Mouse (Mus musculus): ENCODE measurements around the gene Evc.

The Evc gene

DNA sequence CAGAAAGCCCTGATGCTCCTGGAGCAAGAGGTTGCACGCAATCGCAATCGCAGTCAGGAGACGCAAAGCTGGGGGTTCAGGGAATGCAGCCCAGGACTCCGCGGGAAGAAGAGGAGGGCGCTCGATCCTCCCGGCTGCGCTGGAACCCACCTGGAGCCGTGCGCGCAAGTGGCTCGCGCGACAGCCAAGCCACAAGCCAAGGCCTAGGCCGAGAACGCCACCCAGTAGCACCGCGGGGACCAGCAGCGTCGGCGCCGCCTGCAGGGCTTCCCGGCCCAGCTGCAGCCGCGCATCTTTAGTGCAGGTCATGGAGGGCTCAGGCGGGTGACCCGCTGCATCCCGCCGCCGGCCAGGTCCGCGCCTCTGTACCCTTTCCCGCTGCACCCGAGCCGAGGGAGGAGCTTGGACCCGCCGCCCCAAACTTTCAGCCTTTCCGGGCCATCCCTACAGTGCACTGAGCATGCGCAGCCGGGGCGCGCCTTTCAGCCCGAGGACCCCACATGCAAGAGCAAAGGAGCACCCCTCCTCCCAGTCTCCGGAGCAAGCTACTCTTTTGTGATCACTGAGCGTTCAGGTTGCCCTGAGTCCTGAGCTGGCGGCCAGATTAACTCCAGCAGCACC, at the start of gene Evc:
Gene Evc, minus strand, starts transcription at position 410 of the 621 bp plus-strand sequence.
- no peak for DNase-seq (ENCODE audit: low read depth)

DNA sequence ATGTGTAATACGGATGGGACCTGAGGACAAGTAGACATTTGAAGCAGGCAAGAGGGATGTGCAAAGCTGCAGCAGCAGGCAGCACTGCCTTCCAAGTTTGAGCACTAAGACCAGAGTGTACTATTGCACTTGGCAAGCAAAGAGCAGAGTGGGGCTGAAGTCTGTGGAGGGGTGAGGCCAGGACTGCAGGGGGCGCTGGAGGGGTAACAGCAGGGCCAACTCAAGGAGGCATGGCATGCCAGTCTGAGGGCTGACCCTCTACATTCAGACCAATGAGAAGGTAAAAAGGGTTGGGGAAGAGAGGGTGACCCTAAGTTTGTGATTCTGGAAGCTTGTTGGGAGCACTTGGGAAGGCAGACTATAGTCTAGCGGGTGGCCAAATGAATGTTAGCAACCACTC, 46.9 kb upstream of the Evc start:
- DNase-seq (ENCODE audit: low read depth), result no peak

DNA sequence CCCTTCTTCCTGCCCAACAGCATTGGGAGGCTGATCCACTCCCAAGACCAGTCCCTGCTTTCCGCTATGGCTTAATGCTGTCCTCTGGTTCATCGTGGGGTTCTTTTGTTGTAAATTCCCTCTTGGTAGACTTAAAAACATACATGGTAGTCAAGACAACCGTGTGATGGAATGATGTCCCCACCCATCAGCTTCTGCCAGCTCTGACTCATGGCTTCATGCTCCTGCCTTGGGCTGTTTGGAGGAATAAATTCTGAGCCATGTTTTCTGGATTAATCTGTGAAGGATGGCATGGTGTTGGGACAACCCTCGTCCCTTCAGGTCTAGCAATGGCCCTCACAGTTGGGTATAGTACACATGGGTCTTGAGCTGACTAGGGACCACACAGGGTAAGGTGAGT, 43.9 kb upstream of the Evc start:
- DNase-seq (ENCODE audit: low read depth), result no peak

DNA sequence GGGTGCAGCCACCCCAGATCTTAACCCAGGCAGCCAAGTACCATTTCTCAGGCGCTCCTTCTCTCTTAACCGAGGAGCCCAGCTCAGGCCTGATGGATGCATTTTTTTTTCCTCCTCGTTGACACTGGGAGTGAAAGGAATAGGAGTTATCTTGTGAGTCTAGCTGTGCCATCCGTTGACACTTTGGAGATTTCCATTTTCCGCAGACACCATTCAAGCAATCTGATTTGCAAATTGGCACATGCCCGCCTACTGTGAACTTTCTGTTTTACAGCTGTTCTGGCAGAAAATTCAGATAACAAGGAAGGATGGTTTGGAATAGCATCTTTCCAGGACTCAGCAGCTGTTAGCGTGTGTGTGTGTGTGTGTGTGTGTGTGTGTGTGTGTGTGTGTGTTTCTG, 40.7 kb upstream of the Evc start:
- no peak for DNase-seq (ENCODE audit: low read depth)

DNA sequence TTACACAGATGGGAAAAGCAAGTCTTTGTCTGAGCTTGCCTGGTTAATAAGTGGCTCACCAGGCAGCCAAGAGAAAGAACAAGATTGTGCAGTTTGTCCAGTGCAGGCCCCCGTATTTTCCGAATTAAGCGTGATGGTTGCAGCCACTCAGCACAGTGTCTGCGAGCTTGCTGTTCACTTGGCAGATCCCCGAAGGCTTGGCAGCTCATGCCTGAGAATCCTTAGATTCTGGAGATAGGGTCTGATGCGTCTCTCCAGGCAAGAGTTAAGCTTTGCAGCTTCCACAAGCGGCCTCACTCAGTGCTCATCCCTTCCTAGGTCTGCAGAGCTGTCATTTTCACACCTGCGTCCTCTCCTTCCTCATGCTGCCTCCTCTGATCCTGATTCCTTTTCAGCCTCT, 32.1 kb upstream of the Evc start:
- no peak for DNase-seq (ENCODE audit: low read depth)

DNA sequence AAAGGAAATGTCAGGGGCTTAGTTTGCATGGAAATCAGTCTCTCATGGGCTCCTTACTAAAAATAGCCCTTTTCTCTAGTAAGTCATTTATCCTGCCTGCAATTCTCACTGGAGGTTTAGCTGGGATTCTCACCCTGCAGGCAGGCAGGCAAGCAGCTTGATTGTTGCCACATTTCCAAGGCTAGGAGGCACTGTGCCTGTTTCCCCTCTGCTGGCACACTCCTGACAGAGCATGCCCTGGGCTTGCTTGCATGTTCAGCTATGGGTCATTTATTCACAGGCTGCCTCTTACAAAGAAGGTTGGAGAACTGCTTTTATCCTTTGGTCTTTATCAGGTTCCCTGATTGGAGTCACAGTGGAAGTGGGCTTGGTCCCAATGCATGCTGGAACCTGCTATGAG, 29.1 kb upstream of the Evc start:
- no peak for DNase-seq (ENCODE audit: low read depth)

DNA sequence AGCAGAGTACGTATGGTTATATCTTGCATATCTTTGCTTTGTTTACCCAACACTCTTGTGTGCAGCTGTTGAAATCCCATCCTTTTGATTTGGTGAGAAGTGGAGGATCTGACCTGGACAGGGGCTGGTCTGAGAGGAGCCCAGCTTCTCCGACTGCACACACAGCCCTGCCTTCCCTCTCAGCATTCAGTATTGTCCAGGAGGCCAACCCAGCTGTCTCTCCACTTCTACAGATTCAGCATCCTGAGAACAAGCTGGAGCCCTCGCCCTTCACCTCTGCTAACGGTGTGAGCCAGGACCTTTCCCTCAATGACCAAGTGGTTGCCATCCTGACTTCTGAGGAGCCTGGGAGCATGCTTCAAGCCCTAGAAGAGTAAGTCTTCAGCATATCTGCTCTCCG, 26.6 kb upstream of the Evc start:
- DNase-seq (ENCODE audit: low read depth), result no peak

DNA sequence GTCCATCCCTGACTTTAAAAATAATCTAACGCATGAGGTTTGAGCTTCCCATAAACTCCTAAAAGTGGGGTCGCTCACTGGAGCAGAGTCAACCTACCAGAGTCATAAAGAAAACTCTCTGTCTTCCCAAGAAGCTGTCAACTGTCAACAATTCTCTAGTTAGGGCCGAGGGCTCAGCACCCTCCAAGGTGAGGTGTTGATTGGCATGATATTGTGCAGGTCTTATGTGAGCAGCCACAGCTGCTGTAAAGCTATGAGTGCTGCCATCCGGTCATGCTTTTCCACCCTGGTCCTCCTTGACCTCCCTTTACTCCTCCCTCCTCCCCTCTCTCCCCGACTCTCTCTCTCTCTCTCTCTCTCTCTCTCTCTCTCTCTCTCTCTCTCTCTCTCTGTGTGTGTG, 25.9 kb upstream of the Evc start:
- DNase-seq (ENCODE audit: low read depth), result no peak

DNA sequence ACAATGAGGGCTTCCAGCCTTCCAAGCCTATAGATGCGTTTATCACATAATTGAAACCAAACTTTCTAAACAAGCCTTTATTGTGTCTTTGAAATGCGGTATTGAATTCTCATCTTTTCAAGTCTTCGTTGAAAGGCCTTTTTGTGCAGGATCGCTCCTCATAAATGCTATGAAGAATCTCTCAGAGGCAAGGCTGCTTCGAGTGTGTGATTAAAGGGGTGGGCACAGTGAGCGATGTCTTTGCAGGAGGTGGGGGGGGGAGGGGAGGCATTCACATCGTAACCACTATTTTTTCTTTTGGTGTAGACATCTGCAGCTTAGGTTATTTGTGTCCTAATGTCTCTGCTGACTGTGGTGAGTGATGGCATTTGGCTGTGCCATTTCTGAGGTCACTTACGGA, 19.3 kb upstream of the Evc start:
- no peak for DNase-seq (ENCODE audit: low read depth)

DNA sequence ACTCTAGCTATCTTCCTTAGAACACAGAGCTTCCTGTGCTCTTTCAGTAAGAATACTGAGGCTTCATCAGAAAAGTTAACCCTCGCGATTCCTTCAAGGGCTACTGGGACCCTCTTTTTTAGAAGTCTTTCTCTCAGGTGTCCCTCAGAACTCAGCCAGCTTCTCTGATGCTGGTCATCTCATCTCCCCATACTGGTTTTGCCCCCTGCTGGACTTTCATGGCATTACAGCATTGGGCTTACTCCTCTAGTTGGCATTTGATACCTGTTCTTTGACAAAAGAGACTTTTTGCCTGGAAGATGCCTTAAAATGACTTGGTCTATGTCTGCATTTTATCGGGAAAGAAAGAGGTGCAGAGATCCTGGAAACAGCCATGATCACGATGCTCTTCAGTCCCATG, 17.7 kb upstream of the Evc start:
- DNase-seq (ENCODE audit: low read depth), result peak; percentile 40

DNA sequence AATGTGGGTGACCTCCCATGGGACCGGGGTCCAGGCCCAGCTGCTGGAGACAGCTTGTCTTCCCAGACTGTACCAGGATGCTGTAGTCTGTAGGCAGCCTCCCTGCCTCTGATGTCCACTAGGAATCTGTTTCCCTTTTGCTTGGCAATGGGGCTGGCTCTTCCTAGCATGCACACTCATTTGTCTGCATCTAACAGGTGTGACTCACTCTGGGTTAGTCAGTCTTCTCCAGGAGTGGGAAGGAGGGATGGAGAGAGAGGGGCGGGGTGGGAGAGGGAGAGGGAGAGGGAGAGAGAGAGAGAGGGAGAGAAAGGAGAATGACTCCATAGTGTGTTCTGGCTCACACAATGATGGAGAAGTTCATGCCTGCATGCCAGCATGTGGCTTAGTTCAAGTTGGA, 15.1 kb upstream of the Evc start:
- no peak for DNase-seq (ENCODE audit: low read depth)

DNA sequence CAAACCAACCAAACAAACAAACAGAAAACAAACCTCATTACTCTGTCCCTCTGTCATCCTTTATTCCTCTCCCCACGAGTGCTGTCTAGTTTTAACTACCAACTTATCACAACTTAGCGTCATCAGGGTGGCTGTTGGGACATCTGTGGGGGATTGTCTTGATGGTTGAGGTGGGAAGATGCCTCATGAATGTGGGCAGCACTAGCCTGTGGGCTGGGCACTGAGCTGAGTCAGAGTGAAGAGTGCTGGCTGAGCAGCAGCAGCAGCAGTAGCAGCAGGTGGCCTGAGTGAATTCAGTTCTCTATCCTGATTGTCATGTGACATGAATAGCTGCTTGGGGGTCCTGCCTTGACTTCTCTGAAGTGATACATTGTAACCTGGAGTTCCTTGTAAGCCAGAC, 7.3 kb upstream of the Evc start:
- DNase-seq (ENCODE audit: low read depth), result no peak

DNA sequence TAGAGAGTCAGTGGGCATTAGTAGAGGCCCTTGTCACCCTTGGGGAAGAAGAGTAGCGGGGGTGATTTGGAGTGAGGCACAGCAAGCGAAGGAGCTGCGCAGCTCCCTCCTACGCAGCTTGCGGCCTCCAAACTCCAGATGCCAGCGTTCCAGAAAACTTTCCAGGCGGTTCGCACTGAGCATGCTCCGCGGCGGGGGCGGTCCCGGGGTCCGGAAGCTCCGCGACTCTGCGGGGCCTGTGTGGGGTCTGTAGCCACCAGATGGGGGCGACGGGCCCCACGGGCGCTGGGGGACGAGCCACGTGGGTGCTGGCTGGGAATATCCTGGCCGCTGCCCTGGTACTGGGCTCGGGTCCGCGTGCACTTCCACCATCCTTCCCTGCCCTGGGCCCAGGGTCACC, 1.6 kb upstream of the Evc start, which contains the start of gene Evc2:
Gene Evc2, plus strand, starts transcription at position 212 of the 400 bp plus-strand sequence.
- no peak for DNase-seq (ENCODE audit: low read depth)

DNA sequence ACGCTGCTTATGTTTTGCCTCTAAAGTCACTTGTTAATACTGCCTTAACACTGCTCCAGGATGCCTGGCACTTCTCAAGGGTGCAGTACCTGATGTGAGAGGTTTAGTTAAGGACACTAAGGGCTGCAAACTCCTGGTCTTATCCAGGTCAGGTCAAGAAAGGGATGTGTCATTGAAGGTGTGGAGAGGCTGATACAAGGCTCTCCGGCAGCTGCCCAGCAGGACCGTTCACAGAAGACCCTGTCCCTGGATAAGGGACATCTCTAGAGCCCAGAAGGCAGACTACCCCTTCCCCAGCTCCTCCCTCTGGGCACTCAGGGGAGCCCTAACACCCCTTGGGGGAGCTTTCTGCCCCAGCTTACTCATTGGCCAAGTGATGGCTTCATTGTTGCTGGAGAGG, 1.0 kb upstream of the Evc start:
- DNase-seq (ENCODE audit: low read depth), result no peak

DNA sequence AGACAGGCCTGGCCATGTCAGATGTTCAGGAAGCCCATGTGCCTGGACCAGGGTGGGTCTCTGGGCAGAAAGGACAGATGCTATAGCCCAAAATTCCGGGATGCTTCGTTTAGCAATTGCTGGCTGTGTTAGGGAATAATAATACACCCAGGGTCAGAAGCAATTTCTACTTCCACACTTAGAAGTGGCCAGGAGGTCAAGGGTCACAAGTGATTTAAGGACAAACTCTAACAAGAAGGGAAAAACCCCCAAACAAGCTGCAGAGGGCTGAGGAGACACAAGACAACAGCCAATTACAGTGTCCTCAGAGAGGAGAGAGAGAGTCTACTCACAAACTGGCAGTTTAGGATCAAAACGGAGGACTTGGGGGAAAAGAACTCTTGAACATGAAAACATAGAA, 1.6 kb downstream of the Evc start:
- no peak for DNase-seq (ENCODE audit: low read depth)

DNA sequence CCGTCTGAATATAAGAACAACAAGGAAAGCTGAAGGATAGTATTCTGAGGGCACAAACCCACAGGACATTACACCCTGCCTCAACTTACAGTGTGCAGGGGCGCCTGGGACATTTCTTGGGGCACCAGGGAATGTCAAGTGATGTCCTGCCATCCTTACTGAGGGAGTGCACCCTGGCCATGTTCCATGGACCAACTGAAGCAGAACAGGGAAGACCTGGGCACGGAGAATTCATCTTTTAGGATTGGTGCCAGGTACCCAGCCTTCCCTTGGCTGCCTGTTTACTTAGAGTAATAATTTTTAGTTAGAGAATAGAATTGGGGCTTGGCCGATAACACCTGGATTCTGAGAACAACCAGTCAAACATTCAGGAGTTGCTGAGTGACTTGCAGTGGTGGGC, 4.6 kb downstream of the Evc start:
- DNase-seq (ENCODE audit: low read depth), result no peak

DNA sequence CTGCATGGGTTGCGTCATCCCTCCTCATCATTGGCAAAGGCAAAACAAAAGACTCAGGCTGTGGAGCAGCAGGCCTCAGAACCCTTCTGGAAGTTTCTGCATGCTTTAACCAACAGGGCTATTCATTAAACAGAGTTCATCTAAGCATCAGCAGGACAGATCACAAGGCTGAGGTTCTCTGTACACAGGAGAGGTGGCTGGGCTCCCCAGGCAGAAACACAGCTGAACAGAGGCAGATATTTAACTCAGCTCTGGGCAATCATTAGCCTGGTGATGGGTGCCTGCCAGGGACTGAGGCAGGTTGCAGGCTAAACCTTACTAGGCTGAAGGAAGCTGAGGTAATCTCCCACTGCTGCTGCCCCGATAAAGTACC, 5.6 kb downstream of the Evc start:
- DNase-seq (ENCODE audit: low read depth), result no peak

DNA sequence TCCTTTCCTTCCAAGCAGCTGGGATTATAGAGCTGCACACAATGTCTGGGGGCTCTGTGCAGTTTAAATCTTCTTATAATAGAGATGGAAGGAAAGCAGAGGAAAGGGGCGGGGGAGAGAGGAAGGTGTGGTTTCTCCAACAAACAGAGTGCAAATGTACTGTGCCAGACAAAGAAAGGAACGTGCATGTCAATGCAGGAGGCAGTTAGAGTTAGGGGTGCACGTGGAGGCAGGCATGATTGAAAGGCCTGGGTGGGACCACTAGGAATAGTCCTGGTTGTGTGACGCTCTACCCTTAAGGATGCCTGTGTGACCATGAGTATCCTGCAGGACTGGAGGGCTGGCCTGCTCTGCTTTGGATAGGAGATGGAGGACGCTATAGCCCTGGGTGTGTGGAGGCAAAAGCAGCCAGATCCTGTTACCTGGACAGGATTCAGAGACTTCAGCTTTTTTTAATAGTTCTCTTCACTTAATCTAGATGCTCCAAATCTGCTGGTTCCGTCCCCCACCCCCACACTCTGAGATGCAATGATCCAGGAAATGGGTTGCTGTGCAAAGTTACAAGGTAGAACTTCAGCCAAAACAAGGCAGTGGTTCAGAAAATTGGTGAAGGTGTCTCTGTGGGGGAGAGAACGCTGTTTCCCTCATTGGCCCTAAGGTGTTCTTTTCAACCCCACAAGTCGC, 6.1 kb downstream of the Evc start:
- DNase-seq (ENCODE audit: low read depth), result no peak

DNA sequence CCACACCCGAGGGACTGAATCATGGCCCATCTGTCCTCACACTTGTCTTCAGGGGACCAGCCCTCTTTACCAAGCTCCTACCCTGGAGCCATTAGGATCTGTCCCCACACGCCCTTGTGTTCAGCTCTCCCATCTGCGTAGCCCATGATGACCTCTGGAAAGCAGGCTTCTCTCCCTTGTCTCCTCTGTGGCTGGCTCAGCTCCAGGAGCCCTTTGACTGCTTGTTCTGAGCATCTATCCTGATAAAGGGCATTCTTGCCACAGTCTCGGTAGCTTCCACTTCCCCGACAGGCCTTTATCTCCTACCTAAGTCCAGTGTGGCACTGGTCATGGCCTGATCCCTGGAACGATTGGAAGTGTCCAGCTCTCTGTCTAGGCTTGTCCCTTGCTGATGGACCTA, 10.0 kb downstream of the Evc start:
- DNase-seq (ENCODE audit: low read depth), result no peak

DNA sequence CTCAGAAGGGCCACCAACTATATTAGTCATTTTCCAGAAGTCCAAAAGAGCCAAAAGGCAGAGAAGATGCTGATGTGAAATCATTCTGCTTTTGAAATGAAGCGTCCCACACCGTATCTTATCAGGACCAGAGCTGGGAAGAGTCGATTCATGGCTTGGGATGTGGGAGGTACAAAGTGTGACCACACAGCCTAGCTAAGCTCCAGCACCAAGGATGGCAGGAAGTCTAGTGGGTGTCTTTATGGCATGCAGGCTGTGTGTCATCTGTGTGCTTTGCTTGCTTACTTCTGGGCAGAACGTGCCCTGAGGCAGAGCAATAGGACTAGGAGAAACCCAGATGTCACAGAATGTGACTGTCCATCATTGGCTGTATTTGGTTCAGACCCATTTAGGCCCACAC, 15.9 kb downstream of the Evc start:
- no peak for DNase-seq (ENCODE audit: low read depth)

DNA sequence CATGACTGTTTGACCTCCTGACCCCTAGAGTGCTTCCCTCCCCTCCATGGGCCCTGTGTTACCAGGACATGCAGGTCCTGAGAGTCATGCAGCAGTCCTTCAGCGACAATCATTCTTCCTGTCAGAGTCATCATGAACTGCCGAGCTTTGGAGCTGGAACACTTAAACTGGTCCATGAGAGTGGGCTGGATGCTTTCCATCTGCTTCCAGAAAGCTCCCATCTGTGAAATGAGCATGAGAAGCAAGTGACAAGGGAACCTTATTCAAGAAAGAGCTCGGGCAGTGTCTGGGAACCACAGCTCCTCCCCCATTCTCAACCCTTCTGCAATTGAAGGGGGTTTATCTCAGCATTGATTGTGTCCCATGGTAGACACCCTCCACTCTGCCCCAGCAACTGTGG, 16.5 kb downstream of the Evc start:
- no peak for DNase-seq (ENCODE audit: low read depth)

DNA sequence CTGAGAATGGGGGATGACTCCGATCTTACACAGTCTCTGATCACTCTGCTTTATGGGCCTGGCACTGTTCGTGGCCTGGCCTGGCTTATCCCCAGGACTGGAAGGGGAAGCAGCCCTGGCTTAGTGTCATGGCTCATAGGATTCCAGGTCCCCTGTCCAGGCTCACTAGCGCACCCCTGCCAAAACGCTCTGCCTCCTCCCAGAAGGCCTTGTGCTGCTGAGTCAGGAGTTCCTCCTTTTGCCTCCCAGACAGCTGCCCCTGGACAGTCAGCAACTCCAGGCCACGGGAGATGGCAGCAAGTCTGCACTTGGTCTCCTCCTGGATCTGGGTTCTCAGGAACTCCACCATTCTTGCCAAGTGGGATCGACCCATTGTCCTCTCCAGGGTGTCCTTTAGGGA, 18.0 kb downstream of the Evc start:
- no peak for DNase-seq (ENCODE audit: low read depth)

DNA sequence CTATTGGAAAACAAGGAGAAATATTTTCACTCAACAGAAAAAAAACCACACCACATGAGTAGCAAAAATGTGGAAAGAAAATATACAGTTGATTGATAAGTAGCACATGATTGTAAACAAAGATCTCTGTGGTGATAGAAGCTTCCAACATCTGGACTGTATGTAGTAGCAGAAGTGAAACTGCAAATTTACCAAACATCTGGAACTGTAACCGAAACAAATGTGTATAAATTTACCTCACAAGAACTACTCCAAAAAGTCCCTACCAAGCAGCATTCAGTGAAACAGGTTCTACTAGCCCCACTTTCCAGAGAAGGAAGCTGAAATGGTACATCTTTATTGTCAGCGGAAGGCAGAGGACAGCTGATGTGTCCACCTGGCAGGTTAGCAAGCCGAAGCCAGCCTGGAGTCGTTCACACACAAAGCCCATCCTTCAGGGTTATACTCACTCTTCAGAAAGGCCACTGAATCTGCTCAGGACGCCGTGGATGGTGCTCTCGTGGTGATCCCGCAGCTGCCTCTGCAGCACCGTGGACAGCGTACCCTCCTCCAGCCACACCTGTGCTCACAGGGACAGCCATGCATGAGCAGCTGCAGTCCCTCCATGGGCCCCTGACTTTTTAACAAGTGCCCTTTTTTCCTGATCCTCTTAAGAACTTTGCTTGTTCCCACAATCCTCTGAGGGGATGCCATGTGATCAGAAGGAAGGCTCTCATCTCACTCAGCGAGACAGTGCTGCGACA, 23.5 kb downstream of the Evc start:
- DNase-seq (ENCODE audit: low read depth), result no peak

DNA sequence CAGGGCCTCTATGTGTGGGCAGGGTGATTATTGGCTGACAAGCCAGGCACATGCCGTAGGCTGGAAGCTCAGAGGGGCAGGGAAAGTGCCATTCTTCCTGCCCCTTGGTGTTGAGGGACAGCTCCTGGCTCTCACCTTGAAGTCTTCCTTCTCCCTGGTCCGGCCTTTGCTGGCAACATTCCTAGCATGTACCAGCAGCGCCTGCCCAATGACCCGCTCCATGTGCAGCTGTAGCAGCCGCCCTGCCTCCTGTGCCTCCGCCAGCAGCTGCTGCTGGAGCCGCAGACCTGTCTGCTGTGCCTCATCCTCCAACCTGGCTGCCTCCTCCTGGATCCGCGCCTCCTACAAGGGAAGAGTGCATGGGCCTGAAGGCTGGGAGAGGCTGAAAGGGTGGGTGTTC, 26.7 kb downstream of the Evc start:
- DNase-seq (ENCODE audit: low read depth), result no peak
